Mouse (Mus musculus) ES-Bruce4 (cell line): ENCODE measurements around the gene Mus81.

Experiments
- CTCF ChIP-seq: IDR thresholded peaks from one replicate; pipeline ENCODE4 v1.8.1; 2011; ENCODE audit warnings: low read depth, low read length
- EP300 ChIP-seq: IDR thresholded peaks from 2 replicates; pipeline ENCODE4 v1.6.1; 2011; ENCODE audit warnings: low read depth, low read length; ENCODE audit not compliant: insufficient read depth
- POLR2A ChIP-seq: IDR thresholded peaks from one replicate; pipeline ENCODE4 v1.8.1; 2011; ENCODE audit warnings: low read length; ENCODE audit not compliant: insufficient read depth

GRCm38 (mm10) chr19:5480016-5480415 is 8.2 kb downstream of the Mus81 start:
- TF ChIP-seq CTCF: no peak
- TF ChIP-seq POLR2A: no peak
- no peak for TF ChIP-seq EP300
